Mouse (Mus musculus): Measurements from ENCODE around the gene Camk2d. TPM values are rescaled to one million over a fixed set of nuclear protein-coding genes. Genes with fewer than 3 reads are reported as not detected.

Camk2d gene
- polyA plus RNA-seq, 1 experiment from 2014 or later = 15.4 TPM

DNA sequence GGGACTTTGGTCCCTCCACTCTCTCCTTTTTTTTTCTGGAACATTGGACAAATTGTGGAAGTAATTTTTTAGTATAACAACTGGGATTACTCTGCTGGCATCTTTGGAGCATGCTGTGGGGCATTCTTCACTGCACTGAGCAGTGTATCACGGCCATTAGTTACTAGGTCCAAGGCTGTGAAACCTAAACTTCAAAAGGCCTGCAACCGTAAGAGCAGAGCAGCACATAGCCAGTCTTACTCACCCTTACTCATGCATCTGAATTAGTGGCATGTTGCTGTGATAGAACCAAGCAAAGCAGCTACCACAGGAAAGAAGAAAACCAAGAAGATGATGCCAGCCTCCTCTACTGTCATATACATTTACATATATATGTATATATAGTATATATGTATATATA, 95.5 kb downstream of the Camk2d start:
- H3K4me1 ChIP-seq (ENCODE audit: control insufficient read depth, insufficient read depth, low read length) = 0 out of 2 replicates have a peak, but pooled peaks cover 12% of the 10 kb centered on the region
- no peaks in the 10 kb centered on the region for H3K36me3 ChIP-seq (ENCODE audit: control insufficient read depth, insufficient read depth, low read length)
- H3K27ac ChIP-seq (replicated peaks; ENCODE audit: low read depth, low read length) = no peak overlapping the region
- ATAC-seq (ENCODE audit: insufficient number of reproducible peaks, low FRiP score, low TSS enrichment, low read depth) (no peak), DNase-seq (ENCODE audit: low spot score) (no peak)
- H3K9me3 ChIP-seq (ENCODE audit: control insufficient read depth, low read length) = no peaks in the 10 kb centered on the region
- H3K4me3 ChIP-seq (ENCODE audit: low read depth, low read length) = no peak overlapping the region
- H3K4me2 ChIP-seq (ENCODE audit: low read depth, severe bottlenecking) = no peak overlapping the region
- 68% methylated on average over 2 of the region's 2 CpGs for WGBS
- H3K9ac ChIP-seq (ENCODE audit: low read length) = no peak overlapping the region
- no peaks in the 10 kb centered on the region for H3K27me3 ChIP-seq (ENCODE audit: control insufficient read depth, insufficient read depth, low read length)

- Histone ChIP-seq H3K4me2 (ENCODE audit: low read depth, severe bottlenecking) (no peak overlapping the region), H3K4me3 (ENCODE audit: low read depth, low read length) (no peak overlapping the region), H3K27me3 (ENCODE audit: control insufficient read depth, insufficient read depth, low read length) (no peaks in the 10 kb centered on the region), H3K9ac (ENCODE audit: low read length) (no peak overlapping the region), H3K27ac (replicated peaks; ENCODE audit: low read depth, low read length) (no peak overlapping the region), H3K9me3 (ENCODE audit: control insufficient read depth, low read length) (no peaks in the 10 kb centered on the region), H3K36me3 (ENCODE audit: control insufficient read depth, insufficient read depth, low read length) (no peaks in the 10 kb centered on the region), H3K4me1 (ENCODE audit: control insufficient read depth, insufficient read depth, low read length) (0 out of 2 replicates have a peak, but pooled peaks cover 12% of the 10 kb centered on the region)
- no peak for DNase-seq (ENCODE audit: low spot score)
- 80% methylated on average over 8 of the region's 8 CpGs for WGBS
- ATAC-seq (ENCODE audit: insufficient number of reproducible peaks, low FRiP score, low TSS enrichment, low read depth) = peak; percentile 12; the same call in 1 of the 2 replicates
Measured at GRCm38 (mm10) chr3:126692797-126693196, 96.7 kb downstream of the Camk2d start.

- DNase-seq (ENCODE audit: low spot score) (no peak), ATAC-seq (ENCODE audit: insufficient number of reproducible peaks, low FRiP score, low TSS enrichment, low read depth) (no peak; the same call in 1 of the 2 replicates)
Measured at GRCm38 (mm10) chr3:126693302-126693701, 97.2 kb downstream of the Camk2d start.

DNA sequence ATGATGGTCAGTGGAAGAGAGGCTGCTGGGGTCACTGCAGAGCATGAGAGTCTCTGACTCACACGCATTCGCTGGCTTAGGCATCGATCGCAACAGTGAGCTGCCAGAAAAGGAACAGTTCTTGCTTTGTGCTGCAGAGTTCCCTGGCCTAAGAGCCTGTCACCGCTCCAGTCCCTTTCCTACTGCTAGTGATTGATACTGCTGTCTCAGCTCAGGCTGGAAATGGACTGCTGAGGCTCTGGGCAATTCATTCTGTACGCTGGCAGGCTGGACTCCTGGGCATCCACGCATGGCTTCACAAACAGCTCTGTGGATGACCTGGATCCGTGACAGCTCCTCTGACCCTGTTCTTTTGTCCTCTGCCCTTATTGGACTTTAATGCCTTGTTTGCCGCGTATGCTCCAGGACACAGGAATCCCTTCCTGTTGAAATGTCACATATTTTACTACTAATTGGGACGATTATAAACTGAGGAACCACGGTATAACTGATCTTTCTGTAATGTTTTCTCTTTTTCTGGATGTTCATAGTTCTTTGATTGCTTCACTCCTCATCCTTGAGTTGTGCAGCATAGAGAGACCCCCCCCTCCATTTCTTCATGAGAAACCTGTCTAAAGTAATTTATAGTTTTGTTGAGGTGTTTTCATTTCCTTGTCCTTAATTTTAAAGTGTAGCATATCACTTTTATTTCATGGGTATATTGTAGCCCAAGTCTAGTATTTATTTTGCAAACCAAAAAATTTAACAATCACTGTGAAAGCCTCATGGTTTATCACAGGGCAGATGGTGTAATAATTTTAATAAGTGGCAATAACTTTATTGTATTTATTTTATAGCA, 99.6 kb downstream of the Camk2d start:
- peak; percentile 44 for DNase-seq (ENCODE audit: low spot score)
- no peaks in the 10 kb centered on the region for H3K27me3 ChIP-seq (ENCODE audit: control insufficient read depth, insufficient read depth, low read length)
- no peak overlapping the region for H3K4me2 ChIP-seq (ENCODE audit: low read depth, severe bottlenecking)
- H3K4me1 ChIP-seq (ENCODE audit: control insufficient read depth, insufficient read depth, low read length) = 0 out of 2 replicates have a peak, but pooled peaks cover 12% of the 10 kb centered on the region
- no peaks in the 10 kb centered on the region for H3K9me3 ChIP-seq (ENCODE audit: control insufficient read depth, low read length)
- 37% methylated on average over 12 of the region's 12 CpGs for whole genome bisulfite sequencing
- no peak overlapping the region for H3K27ac ChIP-seq (replicated peaks; ENCODE audit: low read depth, low read length)
- peak; percentile 42; the same call in 1 of the 2 replicates for ATAC-seq (ENCODE audit: insufficient number of reproducible peaks, low FRiP score, low TSS enrichment, low read depth)
- H3K36me3 ChIP-seq (ENCODE audit: control insufficient read depth, insufficient read depth, low read length) = no peaks in the 10 kb centered on the region
- no peak overlapping the region for H3K9ac ChIP-seq (ENCODE audit: low read length)
- no peak overlapping the region for H3K4me3 ChIP-seq (ENCODE audit: low read depth, low read length)

More at GRCm38 (mm10) chr3:126693302-126693701, 97.2 kb downstream of the Camk2d start:
- Histone ChIP-seq H3K4me1 (ENCODE audit: control insufficient read depth, insufficient read depth, low read length) (0 out of 2 replicates have a peak, but pooled peaks cover 12% of the 10 kb centered on the region), H3K36me3 (ENCODE audit: control insufficient read depth, insufficient read depth, low read length) (no peaks in the 10 kb centered on the region), H3K4me2 (ENCODE audit: low read depth, severe bottlenecking) (no peak overlapping the region), H3K4me3 (ENCODE audit: low read depth, low read length) (no peak overlapping the region), H3K27ac (replicated peaks; ENCODE audit: low read depth, low read length) (no peak overlapping the region), H3K9ac (ENCODE audit: low read length) (no peak overlapping the region), H3K27me3 (ENCODE audit: control insufficient read depth, insufficient read depth, low read length) (no peaks in the 10 kb centered on the region), H3K9me3 (ENCODE audit: control insufficient read depth, low read length) (no peaks in the 10 kb centered on the region)
- 40% methylated on average over 7 of the region's 7 CpGs for WGBS

DNA sequence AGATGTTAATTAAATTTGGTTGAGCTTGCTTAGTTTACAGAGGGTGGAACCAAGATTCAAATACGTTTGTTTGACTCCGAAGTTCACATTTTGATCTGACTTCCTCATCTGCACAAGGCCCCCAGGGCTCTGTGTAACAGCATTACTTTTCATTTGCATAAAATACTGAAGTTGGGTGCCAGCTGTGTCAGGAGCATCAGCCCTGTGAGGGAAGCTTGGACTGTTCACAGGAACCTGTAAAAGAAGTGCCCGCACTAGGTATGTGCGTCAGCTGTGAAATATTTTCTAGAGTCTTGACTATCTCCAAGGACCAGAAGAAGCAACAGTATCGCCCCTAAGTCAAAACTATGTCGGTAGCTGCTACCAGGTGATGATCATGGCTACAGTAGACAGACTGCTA, 100.5 kb downstream of the Camk2d start:
- Histone ChIP-seq H3K9ac (ENCODE audit: low read length) (no peak overlapping the region), H3K27ac (replicated peaks; ENCODE audit: low read depth, low read length) (no peak overlapping the region), H3K36me3 (ENCODE audit: control insufficient read depth, insufficient read depth, low read length) (no peaks in the 10 kb centered on the region), H3K9me3 (ENCODE audit: control insufficient read depth, low read length) (no peaks in the 10 kb centered on the region), H3K27me3 (ENCODE audit: control insufficient read depth, insufficient read depth, low read length) (no peaks in the 10 kb centered on the region), H3K4me1 (ENCODE audit: control insufficient read depth, insufficient read depth, low read length) (0 out of 2 replicates have a peak, but pooled peaks cover 12% of the 10 kb centered on the region), H3K4me2 (ENCODE audit: low read depth, severe bottlenecking) (no peak overlapping the region), H3K4me3 (ENCODE audit: low read depth, low read length) (no peak overlapping the region)
- WGBS = 91% methylated on average over 6 of the region's 6 CpGs
- ATAC-seq (ENCODE audit: insufficient number of reproducible peaks, low FRiP score, low TSS enrichment, low read depth) (no peak), DNase-seq (ENCODE audit: low spot score) (no peak)

GRCm38 (mm10) chr3:126699740-126700139, 103.6 kb downstream of the Camk2d start:
- no peak overlapping the region for H3K4me2 ChIP-seq (ENCODE audit: low read depth, severe bottlenecking)
- H3K27me3 ChIP-seq (ENCODE audit: control insufficient read depth, insufficient read depth, low read length) = no peaks in the 10 kb centered on the region
- whole genome bisulfite sequencing = 73% methylated on average over 3 of the region's 3 CpGs
- no peak overlapping the region for H3K9ac ChIP-seq (ENCODE audit: low read length)
- H3K27ac ChIP-seq (replicated peaks; ENCODE audit: low read depth, low read length) = no peak overlapping the region
- no peak overlapping the region for H3K4me3 ChIP-seq (ENCODE audit: low read depth, low read length)
- H3K36me3 ChIP-seq (ENCODE audit: control insufficient read depth, insufficient read depth, low read length) = no peaks in the 10 kb centered on the region
- ATAC-seq (ENCODE audit: insufficient number of reproducible peaks, low FRiP score, low TSS enrichment, low read depth) (no peak), DNase-seq (ENCODE audit: low spot score) (no peak)
- H3K9me3 ChIP-seq (ENCODE audit: control insufficient read depth, low read length) = no peaks in the 10 kb centered on the region
- 0 out of 2 replicates have a peak, but pooled peaks cover 4% of the 10 kb centered on the region for H3K4me1 ChIP-seq (ENCODE audit: control insufficient read depth, insufficient read depth, low read length)

GRCm38 (mm10) chr3:126701067-126701466, 105.0 kb downstream of the Camk2d start:
- Histone ChIP-seq H3K9ac (ENCODE audit: low read length) (no peak overlapping the region), H3K27me3 (ENCODE audit: control insufficient read depth, insufficient read depth, low read length) (no peaks in the 10 kb centered on the region), H3K27ac (replicated peaks; ENCODE audit: low read depth, low read length) (no peak overlapping the region), H3K4me3 (ENCODE audit: low read depth, low read length) (no peak overlapping the region), H3K9me3 (ENCODE audit: control insufficient read depth, low read length) (no peaks in the 10 kb centered on the region), H3K4me1 (ENCODE audit: control insufficient read depth, insufficient read depth, low read length) (no peaks in the 10 kb centered on the region), H3K4me2 (ENCODE audit: low read depth, severe bottlenecking) (no peak overlapping the region), H3K36me3 (ENCODE audit: control insufficient read depth, insufficient read depth, low read length) (no peaks in the 10 kb centered on the region)
- DNase-seq (ENCODE audit: low spot score) (no peak), ATAC-seq (ENCODE audit: insufficient number of reproducible peaks, low FRiP score, low TSS enrichment, low read depth) (no peak)
- WGBS = 83% methylated on average over 6 of the region's 6 CpGs

DNA sequence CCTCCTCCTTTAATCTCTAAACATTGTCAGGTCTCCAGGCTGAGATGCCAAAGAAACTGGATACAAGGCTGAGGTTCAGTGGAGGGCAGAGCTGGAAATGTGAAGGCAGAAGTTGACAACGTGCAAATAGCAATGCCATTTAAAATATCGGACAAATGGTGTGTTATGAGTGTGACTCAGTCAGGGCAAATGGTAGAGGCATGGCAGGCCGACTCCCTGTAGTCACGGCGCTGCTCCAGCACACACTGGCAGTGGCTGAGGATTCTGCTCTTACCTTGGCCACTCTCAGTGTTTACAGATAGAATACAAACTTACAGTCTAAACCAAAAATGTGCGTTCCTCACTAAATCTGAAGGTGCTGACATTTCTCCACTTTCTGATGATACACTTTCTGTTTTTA, 105.5 kb downstream of the Camk2d start:
- 84% methylated on average over 6 of the region's 6 CpGs for WGBS
- Histone ChIP-seq H3K4me2 (ENCODE audit: low read depth, severe bottlenecking) (no peak overlapping the region), H3K4me3 (ENCODE audit: low read depth, low read length) (no peak overlapping the region), H3K36me3 (ENCODE audit: control insufficient read depth, insufficient read depth, low read length) (no peaks in the 10 kb centered on the region), H3K4me1 (ENCODE audit: control insufficient read depth, insufficient read depth, low read length) (no peaks in the 10 kb centered on the region), H3K27ac (replicated peaks; ENCODE audit: low read depth, low read length) (no peak overlapping the region), H3K9ac (ENCODE audit: low read length) (no peak overlapping the region), H3K9me3 (ENCODE audit: control insufficient read depth, low read length) (no peaks in the 10 kb centered on the region), H3K27me3 (ENCODE audit: control insufficient read depth, insufficient read depth, low read length) (no peaks in the 10 kb centered on the region)
- ATAC-seq (ENCODE audit: insufficient number of reproducible peaks, low FRiP score, low TSS enrichment, low read depth) (no peak), DNase-seq (ENCODE audit: low spot score) (no peak)
